Mouse (Mus musculus) right cerebral cortex, postnatal 10 days (tissue): ENCODE results near the gene Prkaa1.
"Not testable (repeated sequence)": the region's sequence is repeated elsewhere in the genome, so short reads cannot be mapped to it uniquely, and the experiment has no call there.

Experiments used
- DNase-seq, 2 experiments: peaks; one replicate each; pipeline ENCODE4 v3.0.0; 2021; ENCODE audit warnings: low spot score in 2 of 2

Gene Prkaa1

DNA sequence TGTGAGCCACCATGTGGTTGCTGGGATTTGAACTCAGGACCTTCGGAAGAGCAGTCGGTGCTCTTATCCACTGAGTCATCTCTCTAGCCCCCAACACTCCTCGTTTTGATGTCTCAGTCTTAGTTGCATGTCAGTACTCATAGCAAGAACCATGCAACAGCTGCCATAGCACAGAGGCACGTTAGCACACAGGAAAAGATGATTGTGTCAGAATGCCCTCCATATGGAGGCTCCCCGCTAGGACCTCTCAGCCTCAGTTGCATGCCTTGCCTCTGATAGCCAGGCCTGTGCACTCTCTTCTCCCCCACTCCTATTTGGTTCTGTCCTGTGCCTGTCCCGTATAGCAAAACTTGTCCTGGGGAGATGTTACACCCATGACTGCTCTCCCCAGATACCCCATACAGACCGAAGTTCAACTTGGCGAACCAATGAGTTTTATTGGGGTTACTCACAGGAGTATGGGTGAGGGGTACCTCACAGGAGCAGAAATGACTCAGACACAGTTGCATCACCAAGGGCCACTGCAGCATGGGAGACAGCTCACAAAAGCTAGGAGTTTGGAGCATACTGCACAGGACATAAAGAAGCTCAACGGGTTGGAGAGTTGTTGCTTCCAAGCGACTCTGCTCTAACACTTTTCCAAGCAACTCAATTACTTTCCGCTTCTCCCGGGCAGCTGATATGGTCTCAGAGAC is 14.4 kb upstream of the Prkaa1 start:
- DNase-seq: no peak

DNA sequence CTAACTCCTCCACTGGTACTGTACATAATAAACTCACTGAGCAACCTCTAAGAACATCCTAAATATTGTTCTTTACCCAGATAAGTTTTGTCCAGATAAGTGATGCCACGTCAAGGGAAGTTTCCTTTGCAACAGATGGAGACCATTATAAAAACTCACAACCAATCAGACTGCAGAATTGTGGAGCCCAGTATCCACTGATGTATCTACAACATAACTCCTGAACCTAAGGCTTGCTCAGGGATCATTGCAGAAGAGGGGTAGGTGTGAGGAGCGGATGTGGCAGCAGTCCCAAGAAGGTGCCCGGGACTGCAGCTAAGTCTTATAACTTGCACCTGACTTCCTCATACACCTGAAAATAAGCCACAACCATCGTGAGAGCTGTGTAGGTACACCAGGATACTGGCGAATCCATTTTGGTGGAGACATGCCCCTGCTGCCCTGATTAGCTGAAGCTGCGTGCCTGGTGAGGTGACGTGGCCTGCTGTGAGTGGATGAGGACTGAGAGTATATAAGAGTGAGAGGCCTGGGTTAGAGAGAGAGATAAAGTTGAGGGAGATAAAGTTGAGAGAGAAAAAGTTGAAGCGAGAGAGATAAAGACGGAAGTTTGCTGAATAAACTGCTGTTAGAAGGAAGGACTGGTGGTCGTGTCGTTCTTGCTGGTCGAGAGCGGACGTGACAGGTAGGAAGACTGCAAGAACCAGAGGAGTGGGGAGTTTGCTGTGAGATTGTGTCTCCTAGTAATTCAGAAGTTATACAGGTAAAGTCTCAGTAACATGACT is 12.6 kb upstream of the Prkaa1 start:
- DNase-seq: not testable (repeated sequence)

DNA sequence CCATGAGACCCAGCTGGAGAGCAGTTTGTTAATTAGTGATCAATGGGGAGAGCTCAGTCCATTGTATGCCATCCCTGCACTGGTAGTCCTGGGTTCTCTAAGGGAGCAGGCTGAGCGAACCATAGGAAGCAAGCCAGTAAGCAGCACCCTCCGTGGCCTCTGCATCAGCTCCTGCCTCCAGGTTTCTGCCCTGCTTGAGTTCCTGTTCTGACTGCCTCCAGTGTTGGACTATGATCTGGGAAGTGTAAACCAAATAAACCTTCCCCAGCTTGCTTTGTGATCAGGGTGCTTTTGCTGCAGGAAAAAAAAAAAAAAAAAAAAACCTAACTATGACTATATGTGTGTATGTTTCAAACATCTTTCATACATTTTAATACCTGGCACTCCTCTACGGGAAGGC is 10.4 kb upstream of the Prkaa1 start:
- DNase-seq: no peak

DNA sequence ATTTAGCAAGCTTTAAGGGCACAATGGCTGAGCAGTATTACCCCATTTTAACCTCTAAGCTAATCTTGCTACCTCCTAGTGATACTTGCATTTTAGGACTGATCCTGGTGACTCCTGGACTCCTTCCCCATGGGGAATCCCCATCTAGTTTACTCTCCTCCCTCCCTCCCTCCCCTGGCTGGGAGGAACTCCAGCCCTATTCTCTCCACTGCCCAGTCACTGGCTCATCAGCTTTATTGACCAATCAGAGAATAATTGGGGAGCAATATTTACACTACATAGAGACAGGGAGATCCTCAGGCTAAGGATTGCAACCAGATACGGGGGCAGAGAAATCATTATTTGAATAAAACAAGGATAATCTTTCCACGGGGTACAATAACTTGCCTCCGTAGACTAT is 9.5 kb upstream of the Prkaa1 start:
- no peak for DNase-seq

DNA sequence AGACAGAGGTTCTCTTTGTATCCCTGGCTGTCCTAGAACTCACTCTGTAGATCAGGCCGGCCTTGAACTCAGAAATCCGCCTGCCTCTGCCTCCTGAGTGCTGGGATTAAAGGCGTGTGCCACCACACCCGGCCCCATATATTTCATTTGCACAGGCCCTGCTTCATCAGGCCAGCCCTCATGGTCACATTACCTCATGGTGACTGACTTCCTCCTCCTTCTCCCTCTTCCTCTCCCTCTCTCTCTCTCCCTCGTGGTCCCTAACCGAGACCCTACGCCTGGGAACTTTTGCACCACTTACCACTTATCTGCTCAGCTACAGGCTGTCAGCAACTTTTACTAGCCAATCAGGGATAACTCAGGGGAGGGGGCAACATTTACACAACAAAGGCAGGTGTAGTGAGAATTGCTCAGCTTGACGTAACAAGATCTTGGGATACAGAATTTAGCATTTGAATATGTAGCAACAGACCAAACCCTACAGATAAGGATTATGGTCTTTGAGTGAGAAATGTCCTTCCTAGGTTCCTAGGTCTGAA is 8.6 kb upstream of the Prkaa1 start:
- no peak for DNase-seq

DNA sequence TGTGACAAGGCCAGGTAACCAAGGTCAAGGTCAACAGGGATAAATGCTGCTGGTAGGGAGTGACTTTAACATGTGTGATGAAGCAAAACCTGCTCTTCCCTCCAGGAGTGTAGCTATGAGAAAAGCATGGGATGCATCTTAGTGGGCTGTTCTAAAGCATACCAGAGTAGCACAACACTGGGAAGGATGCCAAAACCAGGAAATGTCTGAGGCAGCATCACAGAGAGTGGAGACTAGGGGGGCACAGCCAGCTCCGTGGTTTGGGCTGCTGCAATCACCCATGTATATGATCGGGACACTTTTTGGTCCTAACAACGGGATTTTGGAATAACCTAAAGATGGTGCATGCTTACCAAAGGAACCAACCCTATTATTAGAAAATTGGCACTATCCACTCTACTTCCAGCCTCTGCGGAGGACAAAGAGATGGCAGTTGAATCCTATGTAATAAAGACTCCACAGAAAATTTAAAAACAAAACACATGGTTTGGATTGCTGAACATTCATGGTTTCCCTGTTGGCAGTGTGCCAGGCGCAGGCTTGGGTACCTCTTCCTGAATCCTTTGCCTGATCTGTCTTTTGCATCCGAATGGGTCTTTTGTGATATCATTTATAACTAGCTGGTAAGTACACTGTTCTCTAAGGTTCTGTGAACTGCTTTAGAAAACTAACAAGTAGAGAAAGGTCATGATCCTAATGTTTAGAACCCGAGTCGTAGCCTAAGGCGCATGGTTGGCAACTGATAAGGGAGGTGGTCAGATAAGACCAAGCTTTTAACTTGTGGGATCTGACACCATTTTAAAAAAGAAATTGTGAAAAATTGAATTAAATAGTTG is 5.4 kb upstream of the Prkaa1 start:
- DNase-seq: no peak

DNA sequence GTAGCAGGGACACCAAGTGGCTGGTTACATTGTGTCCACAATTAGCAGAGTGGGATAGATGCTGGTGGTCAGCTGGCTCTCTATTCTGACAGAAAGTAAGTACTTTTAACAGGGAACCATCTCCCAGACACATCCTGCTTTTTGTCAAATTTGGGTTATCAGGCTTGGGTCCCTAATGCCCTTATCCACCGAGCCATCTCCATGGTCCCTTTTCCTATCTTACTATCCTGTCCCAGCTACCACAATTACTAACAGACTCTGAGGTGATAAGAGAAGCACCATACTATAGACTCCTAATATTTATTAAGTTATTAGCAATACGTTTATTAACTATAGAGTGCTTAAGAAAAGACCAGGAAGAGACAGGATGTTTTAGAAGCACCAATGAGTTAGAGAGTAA is 4.3 kb upstream of the Prkaa1 start:
- DNase-seq: no peak

DNA sequence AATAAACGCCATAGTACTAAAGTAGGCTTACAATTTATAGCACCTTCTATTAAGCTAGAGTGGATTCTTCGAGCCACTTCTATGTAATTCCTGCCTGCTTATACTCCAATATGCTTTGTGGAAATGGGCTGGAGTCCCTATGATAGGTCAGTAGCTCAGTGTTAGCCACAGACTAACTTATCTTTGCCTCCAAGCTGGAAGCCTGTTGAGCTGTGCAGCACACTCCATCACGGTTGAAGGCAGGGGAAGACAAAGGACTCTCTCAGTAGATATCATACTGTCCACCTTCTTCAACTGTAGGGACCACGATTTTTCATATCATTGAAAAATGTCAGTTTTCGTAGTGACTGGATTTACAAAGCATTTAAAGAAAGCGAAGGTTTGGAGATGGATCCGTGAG is 3.8 kb upstream of the Prkaa1 start:
- DNase-seq: no peak

DNA sequence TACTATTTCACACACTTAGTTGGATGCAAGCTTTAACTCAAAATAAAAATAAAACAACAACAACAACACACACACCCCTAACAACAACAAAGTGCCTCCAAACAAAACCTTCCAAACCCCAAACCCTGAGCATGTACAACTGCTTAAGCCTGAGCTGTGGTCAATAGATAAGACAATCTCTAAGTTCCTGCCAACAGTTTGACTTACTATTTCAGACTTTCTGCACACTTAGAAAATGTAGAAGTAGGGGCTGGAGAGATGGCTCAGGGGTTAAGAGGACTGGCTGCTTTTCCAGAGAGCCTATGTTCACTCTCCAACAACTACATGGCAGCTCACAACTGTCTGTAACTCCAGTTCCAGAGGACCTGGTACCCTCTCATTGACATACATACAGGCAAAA is 3.3 kb upstream of the Prkaa1 start:
- DNase-seq: no peak

DNA sequence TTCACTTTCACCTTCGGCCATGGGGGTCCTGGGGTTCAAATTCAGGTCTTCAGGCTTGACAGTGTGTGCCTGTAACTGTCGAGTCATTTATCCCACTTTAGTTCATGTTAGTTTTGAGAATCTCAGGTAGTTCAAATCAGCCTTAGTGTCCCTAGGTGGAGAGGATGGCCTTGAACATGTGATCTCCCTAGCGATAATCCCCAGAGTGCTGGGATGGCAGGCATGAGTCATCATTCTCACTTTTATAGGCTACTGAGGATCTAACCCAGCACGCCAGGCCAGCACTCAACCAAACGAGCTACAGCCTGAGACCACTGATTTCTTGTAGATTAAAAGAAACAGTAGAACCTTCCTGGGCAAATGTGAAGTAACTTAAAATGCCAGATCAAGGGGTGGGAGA is 1.6 kb upstream of the Prkaa1 start:
- no peak for DNase-seq

DNA sequence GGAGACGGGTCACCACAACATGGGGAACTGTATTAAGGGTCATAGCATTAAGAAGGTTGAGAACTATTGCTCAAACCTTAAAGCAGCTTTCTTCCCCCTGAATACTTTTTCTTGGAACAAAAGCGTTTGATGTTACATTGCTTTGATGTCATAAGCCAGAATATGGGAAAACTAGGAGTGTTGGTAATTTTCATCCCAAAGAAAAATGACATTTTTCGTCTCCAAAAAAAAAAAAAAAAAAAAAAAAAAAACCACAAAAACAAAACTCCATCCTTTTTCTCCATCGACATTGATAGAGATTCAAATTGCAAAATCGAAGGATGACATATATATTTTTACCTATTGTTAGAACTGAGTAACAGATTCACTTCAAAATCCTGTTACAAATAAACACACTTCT is 947 bp upstream of the Prkaa1 start:
- no peak for DNase-seq

DNA sequence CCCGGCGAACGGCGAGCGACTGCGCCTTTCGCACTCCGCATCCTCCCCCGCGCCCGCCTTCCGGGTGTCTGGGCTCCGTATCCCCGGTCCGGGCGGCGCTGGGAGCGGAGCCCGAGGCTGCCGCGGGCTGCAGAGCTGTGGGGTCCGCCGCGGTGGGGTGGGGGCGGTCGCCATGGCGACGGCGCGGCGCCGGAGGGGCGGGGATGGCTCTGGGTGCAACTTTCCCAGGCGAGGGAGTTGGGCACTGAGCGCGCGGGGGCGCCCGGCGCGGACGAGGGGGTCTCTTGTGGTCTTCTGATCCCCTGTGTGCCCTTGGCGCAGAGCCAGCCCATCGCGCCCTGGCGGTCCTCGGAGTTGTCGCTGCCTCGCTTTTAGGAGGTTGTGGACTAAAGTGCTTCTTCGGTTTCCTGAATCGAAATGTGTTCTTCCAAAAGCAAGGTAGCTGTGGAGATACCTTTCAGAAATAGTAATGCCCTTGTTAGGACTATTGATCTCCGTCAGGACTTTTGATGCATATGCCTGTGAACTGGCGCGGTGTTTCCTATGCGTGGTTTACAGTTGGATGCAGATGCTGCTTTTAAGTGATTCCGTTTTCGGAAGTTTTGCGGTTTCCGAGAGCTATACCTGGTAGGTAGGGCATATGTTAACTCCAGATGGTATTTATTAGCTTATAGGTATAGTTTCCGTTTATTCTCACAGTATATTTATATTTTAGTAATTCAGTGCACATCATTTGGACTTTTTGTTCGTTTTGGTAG is 539 bp downstream of the Prkaa1 start:
- DNase-seq: peak; percentile 85 to 86

DNA sequence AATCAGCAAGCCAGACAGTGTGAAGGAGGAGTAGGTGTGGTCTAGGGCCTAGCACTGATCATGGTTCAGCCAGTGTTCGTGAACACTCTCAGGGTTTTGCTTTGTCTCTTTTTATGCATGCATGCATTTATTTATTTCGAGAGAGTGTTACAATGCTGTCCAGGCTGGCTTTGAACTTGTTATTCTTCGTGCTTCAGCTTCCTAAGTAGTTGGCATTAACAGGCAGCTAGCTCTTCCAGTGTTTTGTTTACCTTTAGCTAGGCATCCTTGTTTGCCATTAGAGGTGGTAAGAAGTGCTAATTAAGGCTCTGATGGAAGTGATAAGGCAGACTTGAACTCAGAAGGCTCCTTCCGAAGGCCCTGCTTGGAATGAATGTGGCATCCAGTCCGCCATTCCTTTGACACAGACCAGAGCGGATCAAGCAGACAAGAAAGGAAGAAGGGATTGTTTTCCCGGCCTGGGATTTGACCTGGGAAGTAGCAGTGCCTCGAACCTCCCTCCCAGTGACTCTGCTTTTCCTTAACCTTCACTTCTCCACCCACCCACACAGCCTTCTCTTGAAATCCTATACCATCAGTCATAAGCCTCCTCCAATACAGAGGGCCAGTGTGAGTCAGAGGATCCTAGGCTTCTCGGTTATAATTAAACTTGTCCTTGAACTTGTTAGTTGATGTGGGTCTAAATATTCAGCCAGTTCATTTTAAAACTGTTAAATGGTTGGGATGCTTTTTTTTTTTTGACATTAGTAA is 1.7 kb downstream of the Prkaa1 start:
- DNase-seq: no peak

DNA sequence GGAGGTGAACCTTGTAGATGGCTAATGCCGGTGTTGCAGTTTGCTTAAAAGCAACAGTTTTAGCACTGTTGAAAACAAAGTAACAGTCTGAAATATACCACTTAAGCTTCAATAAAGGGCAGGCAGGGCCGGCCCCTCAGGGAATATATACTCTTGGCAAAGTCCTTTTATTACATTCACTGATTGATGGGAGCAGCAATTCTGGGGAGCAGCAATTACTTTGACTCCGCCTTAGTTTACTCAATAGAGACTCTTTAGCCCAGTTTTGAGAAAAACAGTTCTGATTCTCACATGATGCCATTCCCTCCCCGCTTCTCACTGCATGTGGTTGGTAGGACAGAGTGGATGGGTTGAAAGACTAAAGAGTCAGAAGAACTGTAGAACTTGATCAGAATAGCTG is 5.5 kb downstream of the Prkaa1 start:
- no peak for DNase-seq

DNA sequence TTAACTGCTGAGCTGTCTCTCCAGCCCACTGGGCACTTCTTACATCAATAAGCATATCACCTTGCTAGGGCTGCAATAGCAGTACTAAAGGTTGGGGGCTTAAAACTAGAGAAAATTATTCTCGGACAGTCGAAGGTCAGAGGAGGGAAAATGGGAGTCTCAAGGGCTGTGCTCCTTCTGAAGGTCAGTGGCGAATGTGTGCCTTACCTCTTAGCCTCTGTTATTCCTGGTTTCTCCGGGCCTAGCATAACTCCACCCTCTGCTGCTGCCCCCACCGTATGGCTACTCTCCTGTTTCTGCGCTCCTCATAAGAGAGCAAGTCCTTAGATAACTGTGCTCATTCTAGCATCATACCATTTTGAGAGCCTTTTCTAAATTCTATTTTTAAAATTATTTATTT is 8.5 kb downstream of the Prkaa1 start:
- no peak for DNase-seq

DNA sequence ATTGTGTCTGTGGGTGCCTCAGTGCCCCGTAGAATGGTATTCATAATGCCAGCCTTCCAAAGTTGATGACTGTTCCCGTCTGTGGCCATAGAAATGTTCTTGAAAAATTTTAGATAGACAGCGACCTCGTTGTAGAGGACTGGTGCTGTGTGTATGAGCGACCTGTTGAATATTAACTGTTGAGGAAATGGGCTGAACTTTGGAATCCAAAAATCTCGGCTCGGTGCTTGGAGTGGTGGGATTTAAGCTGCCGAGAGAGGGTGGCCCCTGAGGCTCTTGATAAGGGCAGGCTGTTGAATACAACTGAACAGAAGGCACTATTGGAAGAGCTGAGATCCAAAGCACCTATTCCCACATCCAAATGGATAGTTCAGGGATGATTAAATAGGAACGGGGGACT is 11.0 kb downstream of the Prkaa1 start:
- no peak for DNase-seq

DNA sequence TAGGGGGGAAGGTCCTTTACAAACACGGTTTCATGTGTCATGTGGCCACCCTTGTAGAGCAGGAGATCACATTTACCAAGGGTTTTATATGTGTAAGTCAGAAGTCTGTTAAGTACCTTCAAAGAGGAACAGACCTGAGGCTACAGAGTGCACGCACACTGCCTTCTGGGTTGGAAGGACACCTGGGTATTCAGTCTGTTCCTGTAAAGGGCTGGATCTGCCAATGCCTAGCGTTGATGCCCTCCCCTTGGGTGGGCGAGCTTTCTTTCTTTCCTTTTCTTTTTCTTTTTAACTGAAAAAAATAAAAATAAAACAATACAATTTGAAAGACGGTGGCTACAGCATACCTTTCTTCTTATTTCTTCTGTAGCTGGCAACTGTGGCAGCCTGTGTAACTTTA is 11.4 kb downstream of the Prkaa1 start:
- DNase-seq: no peak

DNA sequence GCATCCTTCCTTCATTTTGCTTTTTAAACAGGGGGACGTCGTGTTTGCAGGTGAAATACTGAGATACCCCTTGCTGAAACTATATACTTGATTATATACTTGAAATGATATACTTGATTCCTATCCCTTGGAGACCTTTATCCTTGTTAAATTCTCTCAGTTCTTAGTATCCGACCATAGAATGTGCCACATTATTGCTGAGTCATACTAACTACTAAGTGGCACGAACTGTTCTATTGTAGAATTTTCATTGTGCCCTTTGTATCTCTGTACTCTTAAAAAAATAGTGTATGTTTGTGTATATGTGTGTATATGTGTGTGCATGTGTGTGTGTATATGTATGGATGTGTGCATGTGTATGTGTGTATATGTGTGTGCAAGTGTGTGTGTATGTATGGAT is 12.7 kb downstream of the Prkaa1 start:
- DNase-seq: no peak

DNA sequence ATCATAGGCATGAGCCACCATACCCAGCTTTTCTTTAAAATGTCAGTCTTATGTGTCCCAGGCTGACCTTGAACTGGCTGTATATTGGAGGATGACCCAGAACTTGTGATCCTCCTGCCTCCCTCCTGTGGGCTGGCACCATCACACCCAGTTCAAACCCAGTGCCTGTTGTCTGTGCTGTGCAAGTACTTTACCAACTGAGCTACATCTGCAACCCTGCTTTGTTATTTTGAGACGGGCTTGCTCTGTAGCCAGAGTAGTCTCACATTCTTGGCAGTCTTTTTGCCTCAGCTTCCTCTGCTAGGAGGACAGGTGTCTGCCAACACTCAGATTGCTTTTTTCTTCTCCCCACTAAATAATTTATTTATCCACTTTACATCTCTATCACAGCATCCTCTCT is 13.7 kb downstream of the Prkaa1 start:
- DNase-seq: no peak

DNA sequence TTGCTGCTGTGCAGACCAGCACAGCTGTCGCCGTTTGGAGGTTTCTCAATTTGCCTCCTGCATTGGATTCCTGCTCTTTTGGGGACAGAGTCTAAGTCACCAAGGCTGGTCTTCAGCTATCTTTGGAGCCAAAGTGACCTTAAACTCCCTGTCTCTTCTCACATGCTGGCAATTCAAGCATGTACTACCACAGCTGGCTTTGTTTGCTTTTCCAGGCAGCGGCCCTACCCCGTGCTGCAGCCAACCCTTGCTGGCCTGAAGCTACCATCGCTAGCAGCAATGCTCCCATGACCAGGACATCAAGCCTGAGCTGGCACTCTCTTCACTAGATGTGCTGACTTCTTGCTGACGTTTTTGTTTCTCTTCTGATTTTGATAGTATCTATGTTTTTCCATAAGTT is 15.2 kb downstream of the Prkaa1 start:
- DNase-seq: no peak
